Mouse (Mus musculus) frontal cortex, postnatal 14 days (tissue): ENCODE results near the gene Ate1.
A peak's percentile ranks its signal among the peaks of the same experiment; 100 is the strongest.
"Not testable (repeated sequence)": the region's sequence is repeated elsewhere in the genome, so short reads cannot be mapped to it uniquely, and the experiment has no call there.

ENCODE experiments used
- DNase-seq, 2 experiments: peaks; one replicate each; pipeline ENCODE4 v3.0.0; 2022; ENCODE audit warnings: low spot score in 2 of 2

Gene Ate1

DNA sequence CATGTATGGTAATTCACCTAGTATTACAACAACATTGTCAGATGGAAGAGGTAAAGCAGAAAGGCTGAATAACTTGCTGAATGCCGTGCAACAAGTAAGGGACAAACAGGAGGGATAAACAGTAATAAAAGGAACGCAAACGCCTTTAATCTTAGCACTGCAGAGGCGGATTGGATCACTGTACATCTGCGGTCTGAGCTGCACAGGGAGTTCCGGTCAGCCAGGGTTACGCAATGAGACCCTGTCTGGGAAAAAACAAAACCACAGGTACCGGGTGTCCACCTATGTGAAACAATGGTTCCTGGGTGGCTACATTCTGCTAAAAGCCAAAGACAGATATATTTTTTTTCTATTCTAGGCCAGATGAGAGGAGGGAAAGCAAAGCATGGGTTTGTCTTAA, 3.3 kb upstream of the Ate1 start:
- DNase-seq, result no peak

DNA sequence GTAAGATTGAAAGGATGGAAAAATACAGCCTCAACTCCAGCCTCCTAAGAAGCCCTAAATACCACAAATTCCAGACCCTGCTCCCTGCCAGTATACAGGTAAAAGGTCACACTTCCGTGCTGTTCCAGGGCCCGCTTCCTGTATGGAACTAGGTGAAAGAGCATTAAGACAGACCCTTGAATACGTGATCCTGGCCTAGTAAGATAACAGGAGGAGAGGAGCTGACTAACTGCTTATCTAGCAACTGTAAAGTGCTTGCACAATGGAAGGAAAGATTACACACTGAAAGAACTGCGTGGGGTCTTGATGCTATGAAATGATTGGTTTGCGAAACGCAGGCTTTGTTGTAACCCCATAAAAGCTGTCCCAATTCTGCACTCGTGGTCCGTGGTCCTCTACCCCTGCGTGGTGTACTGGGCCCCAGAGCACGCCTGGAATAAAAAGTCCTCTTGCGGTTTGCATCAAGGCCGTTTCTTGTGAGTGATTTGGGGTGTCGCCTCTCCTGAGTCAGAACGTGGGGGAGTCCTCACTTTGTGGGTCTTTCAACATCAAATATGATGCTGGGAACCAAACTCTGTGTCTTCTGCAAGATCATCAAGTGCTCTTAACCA, 748 bp upstream of the Ate1 start:
- DNase-seq, result no peak

DNA sequence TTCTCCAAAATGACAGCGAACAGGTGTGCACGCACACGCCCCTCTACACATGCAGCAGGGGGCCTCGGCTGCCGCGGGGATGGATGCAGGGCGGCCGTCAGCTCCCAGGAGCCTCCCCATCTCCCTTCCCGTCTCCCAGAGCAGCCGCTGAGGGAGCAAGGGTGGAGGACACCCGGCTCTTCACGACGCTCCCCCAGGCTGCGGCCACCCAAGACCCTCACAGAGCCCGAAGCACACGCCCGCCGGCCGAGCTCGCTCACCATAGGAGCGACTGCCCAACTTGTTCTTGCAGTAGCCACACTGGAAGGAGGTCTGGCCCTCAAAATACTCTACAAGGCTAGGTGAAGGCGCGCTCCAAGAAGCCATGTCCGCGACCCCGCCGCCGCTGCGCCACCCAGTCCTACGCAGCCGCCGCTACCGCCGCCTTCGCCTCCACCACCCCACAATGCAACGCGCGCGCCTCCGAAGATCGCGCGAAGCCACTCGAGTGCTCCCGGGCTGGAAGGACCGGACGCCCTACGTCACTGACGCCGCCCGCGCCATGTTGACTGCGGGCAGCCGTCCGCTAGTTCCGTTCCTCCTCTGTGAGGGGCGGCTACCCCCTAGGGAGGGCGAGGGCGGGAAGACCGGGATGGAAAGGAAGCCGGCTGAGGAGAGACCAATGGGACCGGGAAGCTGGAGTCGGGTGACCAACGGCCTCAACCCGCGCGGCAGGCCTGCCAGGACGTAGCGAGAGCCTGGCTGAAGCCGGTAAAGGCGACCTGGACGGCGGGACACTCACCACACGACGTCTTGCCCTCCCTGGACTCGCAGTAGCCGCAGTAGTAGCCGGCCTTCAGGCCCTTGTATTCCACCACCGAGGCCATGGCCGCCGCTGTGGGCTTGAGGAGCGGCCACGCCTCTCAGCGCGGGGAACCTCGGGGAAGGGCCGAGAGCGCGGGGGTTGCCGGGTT, 797 bp downstream of the Ate1 start:
- DNase-seq, result peak; percentile 96 to 97

DNA sequence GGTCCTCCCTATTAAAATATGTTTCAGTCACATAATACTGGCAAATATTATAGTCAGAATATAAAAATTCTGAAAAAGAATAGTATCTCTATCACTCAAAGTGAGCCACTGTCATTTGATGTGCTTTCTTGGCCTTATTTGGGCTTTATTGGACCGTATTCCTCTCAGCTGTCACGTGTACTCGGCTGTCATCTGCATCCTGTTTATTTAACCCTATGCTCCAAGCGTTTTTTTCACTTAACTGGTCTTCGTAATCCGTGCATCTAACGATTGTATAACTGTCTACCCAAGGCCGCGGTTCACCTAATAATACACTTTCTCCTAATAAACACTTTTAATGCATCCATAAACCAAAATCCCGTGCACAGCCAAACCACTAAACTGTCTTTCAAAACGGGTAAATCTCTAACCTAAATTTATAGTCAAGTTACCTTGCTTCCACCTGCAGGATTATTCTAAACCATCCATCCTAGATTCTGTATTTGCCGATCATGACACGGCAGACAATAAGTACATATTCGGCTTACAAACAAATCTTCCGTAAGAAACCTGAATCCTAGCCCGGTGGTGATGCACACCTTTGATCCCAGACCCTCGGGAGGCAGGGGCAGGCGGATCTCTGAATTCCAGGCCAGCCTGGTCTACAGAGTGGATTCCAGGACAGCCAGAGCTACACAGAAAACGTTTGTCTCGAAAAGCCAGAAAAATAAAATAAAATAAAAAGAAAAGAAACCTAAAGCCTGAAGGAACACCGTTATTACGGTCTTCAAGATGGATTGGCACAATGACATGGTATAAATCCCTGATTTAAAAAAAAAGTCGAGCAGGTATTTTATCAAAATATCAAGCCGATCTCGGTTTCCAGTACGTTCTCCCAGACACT, 1.7 kb downstream of the Ate1 start:
- no peak for DNase-seq

GRCm38 (mm10) chr7:130510243-130510642, 9.9 kb downstream of the Ate1 start:
- DNase-seq, result no peak

DNA sequence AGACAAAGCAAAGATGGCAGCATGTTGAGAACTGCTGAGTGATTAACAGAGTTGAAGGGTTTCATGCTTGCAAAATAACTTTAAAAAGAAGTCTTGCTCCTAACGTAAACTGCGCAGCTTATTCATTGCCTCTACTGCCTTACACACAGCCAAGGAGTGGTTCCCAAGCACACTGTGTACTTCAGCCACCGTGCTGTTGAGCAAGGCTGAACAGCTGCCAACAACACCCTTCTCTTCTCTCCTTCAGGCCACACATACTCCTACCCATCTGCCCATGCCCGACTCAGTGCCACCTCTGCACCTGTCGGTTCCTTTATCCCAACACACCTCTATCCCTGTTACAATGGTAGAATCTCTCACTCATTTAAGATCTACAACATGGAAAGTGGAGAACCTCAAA, 17.2 kb downstream of the Ate1 start:
- DNase-seq, result no peak

- DNase-seq, result no peak
These were observed 18.7 kb downstream of the Ate1 start for GRCm38 (mm10) chr7:130501499-130501898.

DNA sequence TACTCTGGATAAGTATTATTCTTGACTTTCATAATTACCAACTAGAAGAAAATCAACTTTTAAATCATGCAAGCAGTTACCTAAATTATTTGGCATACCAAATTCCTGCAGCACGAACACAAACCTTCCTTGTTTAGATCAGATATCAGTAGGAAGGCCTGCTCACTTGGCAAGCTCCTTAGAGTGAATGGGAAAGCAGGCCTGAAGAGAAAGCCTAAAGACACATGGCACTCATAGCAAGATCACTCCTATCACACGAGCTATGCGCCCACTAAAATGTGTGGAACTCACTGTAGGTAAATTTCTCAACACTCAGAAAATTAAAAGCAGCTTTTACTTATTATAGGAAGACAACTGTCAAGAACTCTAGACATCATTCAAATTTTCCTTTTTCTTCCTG, 26.8 kb downstream of the Ate1 start:
- no peak for DNase-seq

GRCm38 (mm10) chr7:130492026-130492425, 28.1 kb downstream of the Ate1 start:
- DNase-seq, result no peak

- DNase-seq, result not testable (repeated sequence)
These were observed 41.2 kb downstream of the Ate1 start for GRCm38 (mm10) chr7:130479003-130479402.

DNA sequence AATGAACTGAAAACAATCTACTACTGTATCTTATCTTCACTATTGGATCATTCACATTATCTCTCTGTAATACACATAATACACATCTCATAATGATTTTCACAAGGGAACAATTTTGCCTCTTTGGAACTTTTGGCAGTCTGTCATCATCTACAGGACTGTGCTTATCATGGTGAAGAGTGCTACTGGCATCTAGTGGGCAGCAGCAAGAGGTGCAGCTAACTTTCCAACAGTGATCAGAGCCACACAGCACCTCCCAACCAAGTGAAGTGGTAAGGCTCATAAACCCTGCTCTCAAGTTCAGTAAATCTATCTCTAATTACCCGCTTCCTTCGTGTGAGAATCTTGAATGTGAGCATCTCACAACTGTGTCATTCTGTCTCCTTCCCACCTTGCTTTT, 44.2 kb downstream of the Ate1 start:
- DNase-seq, result peak; percentile 27 to 48

DNA sequence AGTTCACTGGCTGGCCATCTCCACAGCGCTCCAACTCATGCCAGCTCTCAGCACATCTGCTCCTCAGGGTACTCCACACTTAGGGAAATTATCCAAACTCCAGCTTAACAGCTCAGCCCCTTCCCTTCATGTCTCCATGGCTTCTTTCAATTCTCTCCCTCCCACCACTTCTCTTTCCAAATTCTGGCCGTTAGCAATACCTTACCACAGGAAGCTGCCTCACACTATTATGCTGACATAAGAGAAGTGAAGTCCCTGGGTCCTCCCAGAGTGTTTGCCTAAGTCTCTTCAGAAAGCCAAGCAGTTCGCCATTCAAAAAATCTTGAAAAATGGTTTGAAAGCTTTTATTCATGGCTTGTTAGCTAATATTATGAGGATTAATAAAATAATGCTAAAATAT, 46.3 kb downstream of the Ate1 start:
- DNase-seq, result no peak

- DNase-seq, result no peak
These were observed 47.5 kb downstream of the Ate1 start for GRCm38 (mm10) chr7:130472683-130473082.

DNA sequence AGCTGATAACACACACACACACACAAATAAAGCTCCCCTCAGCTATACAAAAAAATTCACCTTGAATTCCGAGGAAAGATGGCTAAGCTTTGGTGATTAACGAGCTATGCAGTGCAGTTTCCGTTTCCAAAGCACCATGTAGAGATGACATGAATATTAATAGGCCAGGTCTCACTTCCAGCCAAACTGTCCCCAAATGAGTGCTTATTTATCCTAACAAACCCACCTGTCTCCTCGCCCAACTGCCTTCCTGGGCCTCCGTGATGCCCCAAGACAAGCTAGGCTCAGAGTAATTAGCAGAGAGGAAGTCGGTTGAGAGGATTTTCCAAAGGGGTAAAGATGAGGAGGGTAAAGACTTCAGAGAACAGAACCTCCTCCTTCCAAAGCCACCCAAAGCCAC, 49.1 kb downstream of the Ate1 start:
- no peak for DNase-seq

DNA sequence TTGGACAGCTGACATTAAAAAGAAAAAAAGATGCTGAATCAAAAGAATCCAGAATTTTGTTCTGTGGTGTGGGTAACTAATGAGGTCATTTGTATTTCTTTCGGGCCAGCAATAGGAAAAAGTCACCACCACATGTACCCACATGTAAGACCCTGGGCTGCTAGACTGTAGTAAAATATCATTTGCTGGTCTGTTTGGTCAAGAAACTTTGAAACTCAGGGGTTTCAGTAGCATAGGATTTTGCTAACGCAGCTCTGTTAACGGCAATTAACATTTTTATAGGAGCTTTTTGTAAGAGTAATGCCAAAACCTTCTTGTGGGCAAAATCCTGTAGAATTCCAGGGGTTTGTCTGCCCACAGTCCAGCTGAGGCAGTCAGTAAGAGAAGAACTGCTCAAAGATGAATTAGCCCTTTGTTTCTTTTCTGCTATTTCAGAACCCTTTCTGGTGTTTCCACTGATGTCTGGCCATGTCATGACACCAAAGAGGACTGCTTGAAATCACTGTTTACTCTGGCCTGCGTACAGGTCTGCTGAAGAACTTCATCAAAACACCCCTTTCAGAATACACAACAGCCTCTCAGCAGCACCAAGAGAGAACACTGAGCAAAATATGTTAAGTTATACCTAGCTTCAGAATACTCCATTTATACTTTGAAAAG, 64.5 kb downstream of the Ate1 start:
- no peak for DNase-seq

DNA sequence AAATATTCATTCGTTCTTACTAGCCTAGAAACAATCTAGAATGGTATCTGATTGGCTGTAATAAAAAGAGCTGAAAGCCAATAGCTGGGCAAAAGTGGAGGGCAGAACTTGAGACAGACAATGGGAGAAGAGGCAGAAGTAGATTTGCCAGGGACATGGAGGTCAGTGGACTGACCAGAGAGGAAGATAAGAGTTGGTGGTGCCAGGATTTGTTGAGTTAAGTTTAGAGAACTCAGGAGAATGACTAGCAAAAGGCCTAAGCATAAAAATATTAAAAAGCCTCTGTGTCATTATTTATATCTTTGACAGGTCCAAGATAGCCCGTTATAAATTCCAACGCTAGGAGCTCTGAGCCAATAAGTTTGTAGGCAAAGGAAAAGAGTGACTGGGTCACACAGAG, 65.9 kb downstream of the Ate1 start:
- no peak for DNase-seq

DNA sequence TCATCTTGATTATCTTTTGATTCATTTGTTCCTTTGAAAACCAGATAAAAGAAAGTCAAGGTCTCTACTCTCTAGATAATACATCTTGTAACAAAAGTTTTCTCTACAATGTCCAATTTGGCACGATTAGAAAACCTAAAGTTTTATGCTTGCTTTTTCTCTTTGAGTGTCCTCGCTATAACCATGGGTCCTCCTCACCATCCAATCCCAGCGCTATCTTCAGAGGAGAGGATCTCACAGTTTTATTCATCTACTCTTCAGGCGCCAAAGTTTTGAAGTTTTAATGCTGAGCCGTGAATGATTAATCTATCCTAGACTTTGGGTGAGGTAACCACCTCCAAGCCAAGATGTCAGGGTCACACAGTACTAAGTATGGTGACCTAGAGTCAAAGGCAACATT, 84.4 kb downstream of the Ate1 start:
- DNase-seq, result no peak

GRCm38 (mm10) chr7:130432141-130432540, 88.0 kb downstream of the Ate1 start:
- no peak for DNase-seq

- DNase-seq, result no peak
These were observed 93.6 kb downstream of the Ate1 start for GRCm38 (mm10) chr7:130426586-130426985.

DNA sequence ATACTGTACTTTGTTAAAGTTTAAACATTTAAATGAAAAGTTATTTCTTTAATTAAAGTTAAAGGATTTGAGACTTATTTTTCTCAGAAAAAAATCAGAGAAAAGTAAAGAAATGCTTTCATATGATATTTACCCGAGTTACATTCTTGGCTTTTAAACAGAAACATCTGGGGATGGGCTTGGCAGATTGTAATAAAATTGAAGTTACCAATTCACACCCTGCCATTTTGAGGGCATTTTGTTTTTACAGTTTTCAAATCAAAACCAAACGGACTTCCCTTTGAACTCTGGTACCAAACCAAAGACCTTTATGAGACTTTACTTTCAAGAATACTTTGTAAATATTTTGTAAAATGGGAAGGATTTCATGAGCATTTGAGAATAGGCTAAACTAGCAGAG, 94.2 kb downstream of the Ate1 start:
- no peak for DNase-seq

DNA sequence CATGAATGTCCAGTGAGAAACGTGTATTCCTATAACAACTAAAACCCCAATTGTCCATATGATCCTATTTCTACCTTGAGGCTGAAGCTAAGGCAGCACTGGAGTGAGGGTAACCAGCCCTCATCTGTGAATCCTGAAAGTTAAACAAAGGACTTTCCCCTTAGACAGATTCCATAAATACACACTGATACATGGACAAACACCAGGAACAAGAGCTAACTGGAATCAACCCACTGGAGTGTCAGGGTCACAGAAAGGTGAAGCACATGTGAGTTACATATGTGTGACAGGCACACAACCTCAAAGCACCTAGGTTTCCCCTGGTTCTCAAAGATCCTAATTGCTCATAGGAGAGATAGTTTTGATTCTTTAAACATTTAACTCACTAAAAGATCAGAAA, 100.2 kb downstream of the Ate1 start:
- DNase-seq, result no peak

DNA sequence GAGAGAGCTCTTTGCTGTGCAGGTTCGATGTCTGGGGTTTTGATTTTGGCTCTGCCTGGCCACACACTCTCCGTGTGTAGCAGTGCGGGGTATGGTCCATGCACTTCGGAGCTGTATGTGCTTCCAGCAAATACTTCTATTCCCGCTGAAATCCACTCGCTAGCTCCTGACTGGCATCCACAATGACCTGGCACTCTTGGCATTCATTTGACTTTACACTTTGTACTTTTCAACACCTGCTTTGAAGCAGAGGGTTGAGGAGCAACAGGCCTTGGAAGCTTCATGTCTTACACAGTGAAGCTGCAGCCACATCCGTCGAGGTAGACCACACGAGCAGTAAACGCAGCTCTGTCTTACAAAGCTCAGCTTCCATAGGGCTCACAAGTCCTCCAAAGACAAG, 112.5 kb downstream of the Ate1 start:
- no peak for DNase-seq
